Mouse (Mus musculus) megakaryocyte-erythroid progenitor cell, adult 5 weeks (primary cell): ENCODE data around the gene Adad1. TPM values are rescaled to one million over a fixed set of nuclear protein-coding genes. Genes with fewer than 3 reads are reported as not detected.

ENCODE experiments used
- polyA plus RNA-seq: library from polyadenylated mRNA; stranded (reverse); fragments of >175 nt; gene quantifications from 2 replicates; pipeline ENCODE4 v1.2.3, GENCODE M21; 2012

Gene Adad1
- not detected in 2 replicates for polyA plus RNA-seq

GRCm38 (mm10) chr3:37063406-37063805 lies at the start of gene Adad1:
Gene Adad1 (plus strand): TSS chr3:37063527.

GRCm38 (mm10) chr3:37125655-37126054 lies 62.3 kb downstream of the Adad1 start, which contains the start of gene Il2:
Gene Il2 (minus strand): TSS chr3:37125959.

Other genes starting within 250 kb of the Adad1 start
- gene 4932438A13Rik, start 200.4 kb upstream of the Adad1 start, polyA plus RNA-seq = 2.4 and 3.5 TPM in 2 replicates
- not detected in 2 replicates for gene Il2, start 62.4 kb downstream of the Adad1 start, polyA plus RNA-seq
- gene Il21, start 169.1 kb downstream of the Adad1 start, polyA plus RNA-seq = not detected in 2 replicates
- 0.06 and 0.14 TPM in 2 replicates for gene Bbs12, start 249.0 kb downstream of the Adad1 start, polyA plus RNA-seq
- 1.7 and 2.2 TPM in 2 replicates for gene Cetn4, start 249.2 kb downstream of the Adad1 start, polyA plus RNA-seq